Mouse (Mus musculus) liver, embryonic 16.5 days (tissue): ENCODE data around the gene Psmc1. TPM values are rescaled to one million over a fixed set of nuclear protein-coding genes. Genes with fewer than 3 reads are reported as not detected.

Source experiments
- ATAC-seq: fragments of 200-750 bp; cut with Nextera tagmentation; 2 replicates; pipeline ENCODE4 v1.8.0; 2017; ENCODE audit warnings: low read depth, mild to moderate bottlenecking, moderate number of reproducible peaks, moderate library complexity
- H3K27ac ChIP-seq: fragments of 300-500 bp; sonication (generic); 2 replicates; pipeline ENCODE4 v1.5.1; 2014; ENCODE audit warnings: mild to moderate bottlenecking, low read length
- H3K27me3 ChIP-seq: fragments of 300-500 bp; sonication (generic); 2 replicates; pipeline ENCODE4 v1.6.1; 2014; ENCODE audit warnings: low read depth, low read length, mixed read lengths; ENCODE audit not compliant: control insufficient read depth, insufficient read depth
- H3K36me3 ChIP-seq: fragments of 300-500 bp; sonication (generic); 2 replicates; pipeline ENCODE4 v1.6.1; 2014; ENCODE audit warnings: mild to moderate bottlenecking; ENCODE audit not compliant: control insufficient read depth, insufficient read depth
- H3K4me1 ChIP-seq: fragments of 300-500 bp; sonication (generic); 2 replicates; pipeline ENCODE4 v1.6.1; 2014; ENCODE audit warnings: low read depth, low read length, mixed read lengths; ENCODE audit not compliant: control insufficient read depth
- H3K4me2 ChIP-seq: fragments of 300-500 bp; sonication (generic); 2 replicates; pipeline ENCODE4 v1.6.1; 2014; ENCODE audit warnings: low read depth, low read length, mixed read lengths
- H3K4me3 ChIP-seq: fragments of 300-500 bp; sonication (generic); 2 replicates; pipeline ENCODE4 v1.5.1; 2014; ENCODE audit warnings: low read depth, mild to moderate bottlenecking, low read length
- H3K9ac ChIP-seq: fragments of 300-500 bp; sonication (generic); 2 replicates; pipeline ENCODE4 v1.6.1; 2014; ENCODE audit warnings: low read depth, low read length
- H3K9me3 ChIP-seq: fragments of 300-500 bp; sonication (generic); replicated peaks from 2 replicates; pipeline ENCODE4 v1.6.1; 2016; ENCODE audit warnings: low read length; ENCODE audit not compliant: control insufficient read depth
- WGBS: fragments of 180-500 bp; shearing (Covaris S2); extraction: QIAGEN DNeasy Blood & Tissue Kit; methylation state at CpG from one replicate; pipeline ENCODE4 v1.1.7; 2014; ENCODE audit not compliant: insufficient replicate concordance; 5-methylcytosine and 5-hydroxymethylcytosine counted together
- polyA plus RNA-seq: library from polyadenylated mRNA; unstranded; fragments of >200 nt; fragmentation: Nextera tagmentation; extraction: Ambion mirVana; gene quantifications from 2 replicates; pipeline ENCODE4 v1.2.1, GENCODE M21; 2015

Gene Psmc1
- polyA plus RNA-seq, 1 experiment from 2014 or later: 120 TPM

DNA sequence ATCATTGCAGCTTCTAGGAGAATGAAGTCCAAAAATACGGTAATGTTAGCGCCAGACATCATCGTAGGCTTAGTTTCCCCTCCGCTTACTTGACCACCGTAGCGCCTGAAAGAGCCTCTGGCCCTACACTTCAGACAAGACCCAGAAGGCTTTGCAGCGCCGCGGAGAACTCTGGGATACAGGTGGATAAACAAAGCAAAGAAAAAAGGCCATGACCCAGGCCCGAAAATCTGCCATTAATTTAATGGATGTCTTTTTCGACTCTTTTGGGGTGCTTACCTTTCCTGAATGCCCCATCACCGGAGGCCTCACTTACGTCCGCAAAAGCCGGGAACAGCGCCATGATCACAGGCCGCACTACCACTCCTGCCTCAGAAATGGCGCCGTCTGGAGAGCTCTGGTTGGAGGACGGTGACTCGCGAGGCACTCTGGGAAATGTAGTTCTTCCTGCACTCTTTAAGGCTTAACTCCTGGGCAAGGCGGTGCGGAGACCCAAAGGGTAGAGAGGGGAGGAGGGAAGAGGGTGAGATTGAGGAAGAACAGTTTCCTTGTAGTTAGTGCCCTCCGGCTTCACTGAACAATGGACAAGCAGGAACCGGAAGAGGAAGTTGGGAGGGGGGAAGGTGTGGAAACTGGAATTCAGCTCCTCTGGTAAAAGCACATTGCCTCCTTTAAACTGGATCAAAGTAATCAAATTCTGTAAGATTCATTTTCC lies 49.5 kb downstream of the Psmc1 start, which contains the start of gene Nrde2:
Gene Nrde2 (minus strand): TSS at position 393 of the 715 bp plus-strand sequence.
- Histone ChIP-seq H3K27ac (peak within 1 kb of the TSS; percentile 38; the same call in 1 of the 2 replicates), H3K4me2 (peak within 1 kb of the TSS; percentile 71), H3K4me1 (peaks cover 7% of the 10 kb centered on the region), H3K27me3 (no peaks in the 10 kb centered on the region), H3K9me3 (no peaks in the 10 kb centered on the region), H3K36me3 (no peaks in the 10 kb centered on the region), H3K9ac (peak within 1 kb of the TSS; percentile 46), H3K4me3 (peak within 1 kb of the TSS; percentile 61)
- peak; percentile 99 for ATAC-seq
- 1% methylated on average over 26 of the region's 26 CpGs for WGBS

DNA sequence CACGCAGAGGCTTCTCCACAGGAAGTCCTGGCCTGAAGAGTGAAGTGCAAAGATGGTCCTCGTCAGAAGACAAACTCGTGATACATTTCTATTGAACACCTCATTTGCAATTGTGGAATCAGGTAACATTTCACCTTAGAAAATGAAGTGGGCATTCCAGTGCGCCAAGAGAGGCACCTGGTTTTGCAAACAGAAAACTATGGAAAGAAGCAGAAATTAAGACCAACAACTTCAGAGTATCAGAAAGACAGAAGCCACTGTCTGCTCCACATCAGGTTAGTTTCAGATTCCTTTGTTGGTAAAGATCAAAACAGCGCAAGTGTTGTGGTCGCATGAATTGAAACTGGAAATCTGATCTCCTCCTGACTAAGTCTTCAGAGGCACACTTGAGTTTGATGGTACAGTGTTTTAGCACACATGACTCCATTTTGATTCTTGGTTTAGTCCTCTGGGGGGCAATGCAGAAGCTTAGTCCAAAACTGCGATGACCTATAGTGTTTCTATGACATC lies 55.1 kb downstream of the Psmc1 start:
- Histone ChIP-seq H3K4me1 (peaks cover 2% of the 10 kb centered on the region), H3K4me3 (no peak overlapping the region), H3K27ac (no peak overlapping the region), H3K9me3 (no peaks in the 10 kb centered on the region), H3K4me2 (no peak overlapping the region), H3K9ac (no peak overlapping the region), H3K27me3 (no peaks in the 10 kb centered on the region), H3K36me3 (no peaks in the 10 kb centered on the region)
- ATAC-seq: no peak
- WGBS: 59% methylated on average over 7 of the region's 7 CpGs

DNA sequence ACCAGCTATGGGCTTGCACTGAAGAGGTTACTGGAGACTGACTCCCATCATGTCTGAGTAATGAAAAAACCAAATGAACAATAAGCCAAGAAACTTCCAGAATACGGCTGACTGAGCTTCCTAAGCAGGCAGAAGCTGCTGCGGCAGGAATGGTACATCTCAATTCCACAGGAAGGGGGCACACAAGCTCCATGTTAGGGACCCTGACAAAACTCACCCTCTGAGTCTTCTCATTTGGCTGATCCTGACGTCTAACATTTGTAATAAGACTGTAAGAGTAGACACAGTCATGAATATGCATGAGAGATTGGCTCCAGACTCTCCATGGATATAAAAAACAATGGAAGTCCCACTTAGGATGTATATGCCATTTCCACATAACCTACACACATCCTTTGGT lies 56.2 kb downstream of the Psmc1 start:
- no peaks in the 10 kb centered on the region for H3K27me3 ChIP-seq
- no peaks in the 10 kb centered on the region for H3K36me3 ChIP-seq
- no peak overlapping the region for H3K4me2 ChIP-seq
- no peaks in the 10 kb centered on the region for H3K9me3 ChIP-seq
- H3K4me3 ChIP-seq: no peak overlapping the region
- ATAC-seq: no peak
- peaks cover 2% of the 10 kb centered on the region for H3K4me1 ChIP-seq
- H3K9ac ChIP-seq: no peak overlapping the region
- 37% methylated on average over 3 of the region's 3 CpGs for WGBS
- no peak overlapping the region for H3K27ac ChIP-seq

DNA sequence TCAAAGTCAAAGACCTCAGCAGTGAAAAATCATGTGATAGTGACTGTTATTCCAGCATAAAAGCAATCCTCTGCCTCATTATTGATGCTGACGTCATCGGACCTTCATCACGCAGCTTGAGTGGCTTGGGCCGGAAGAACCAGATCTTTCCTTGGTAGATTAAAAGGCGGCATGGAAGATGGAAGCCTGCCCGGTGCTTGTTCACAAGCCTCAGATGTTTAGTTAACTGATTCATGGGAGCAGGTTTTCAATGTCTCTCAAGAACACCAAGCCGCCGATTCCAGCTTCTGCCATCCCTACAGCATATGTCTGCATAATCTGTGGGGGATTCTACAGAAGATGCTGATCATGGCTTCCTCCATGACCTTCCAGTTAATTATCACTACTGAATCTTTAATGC lies 57.0 kb downstream of the Psmc1 start:
- no peak for ATAC-seq
- H3K4me1 ChIP-seq: peaks cover 2% of the 10 kb centered on the region
- WGBS: 78% methylated on average over 8 of the region's 8 CpGs
- H3K4me2 ChIP-seq: no peak overlapping the region
- no peaks in the 10 kb centered on the region for H3K27me3 ChIP-seq
- no peaks in the 10 kb centered on the region for H3K36me3 ChIP-seq
- H3K4me3 ChIP-seq: no peak overlapping the region
- H3K9ac ChIP-seq: no peak overlapping the region
- H3K27ac ChIP-seq: no peak overlapping the region
- H3K9me3 ChIP-seq: no peaks in the 10 kb centered on the region

DNA sequence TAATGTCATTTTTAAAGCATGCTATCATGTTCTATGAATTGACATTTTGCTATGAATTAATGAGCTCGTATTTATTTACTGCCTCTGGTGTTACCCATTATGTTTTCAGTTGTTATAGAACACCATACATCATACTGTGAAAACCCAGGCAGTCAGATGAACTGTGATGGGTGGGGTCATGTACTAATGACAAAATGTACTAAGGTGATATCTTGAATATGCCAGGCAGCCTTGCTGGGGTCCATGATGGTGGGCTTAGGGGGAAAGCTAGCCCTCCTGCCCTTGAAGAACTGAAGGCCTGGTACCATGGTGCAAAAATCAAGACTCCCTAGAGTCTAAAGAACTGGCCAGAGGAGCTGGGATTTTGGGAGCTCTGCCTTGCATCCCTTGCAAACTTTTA lies 57.5 kb downstream of the Psmc1 start:
- Histone ChIP-seq H3K9me3 (no peaks in the 10 kb centered on the region), H3K4me3 (no peak overlapping the region), H3K4me1 (peaks cover 2% of the 10 kb centered on the region), H3K36me3 (no peaks in the 10 kb centered on the region), H3K27ac (no peak overlapping the region), H3K9ac (no peak overlapping the region), H3K27me3 (no peaks in the 10 kb centered on the region), H3K4me2 (no peak overlapping the region; the same call in 1 of the 2 replicates)
- ATAC-seq: no peak
- WGBS: 47% methylated on average over 1 of the region's 1 CpGs

DNA sequence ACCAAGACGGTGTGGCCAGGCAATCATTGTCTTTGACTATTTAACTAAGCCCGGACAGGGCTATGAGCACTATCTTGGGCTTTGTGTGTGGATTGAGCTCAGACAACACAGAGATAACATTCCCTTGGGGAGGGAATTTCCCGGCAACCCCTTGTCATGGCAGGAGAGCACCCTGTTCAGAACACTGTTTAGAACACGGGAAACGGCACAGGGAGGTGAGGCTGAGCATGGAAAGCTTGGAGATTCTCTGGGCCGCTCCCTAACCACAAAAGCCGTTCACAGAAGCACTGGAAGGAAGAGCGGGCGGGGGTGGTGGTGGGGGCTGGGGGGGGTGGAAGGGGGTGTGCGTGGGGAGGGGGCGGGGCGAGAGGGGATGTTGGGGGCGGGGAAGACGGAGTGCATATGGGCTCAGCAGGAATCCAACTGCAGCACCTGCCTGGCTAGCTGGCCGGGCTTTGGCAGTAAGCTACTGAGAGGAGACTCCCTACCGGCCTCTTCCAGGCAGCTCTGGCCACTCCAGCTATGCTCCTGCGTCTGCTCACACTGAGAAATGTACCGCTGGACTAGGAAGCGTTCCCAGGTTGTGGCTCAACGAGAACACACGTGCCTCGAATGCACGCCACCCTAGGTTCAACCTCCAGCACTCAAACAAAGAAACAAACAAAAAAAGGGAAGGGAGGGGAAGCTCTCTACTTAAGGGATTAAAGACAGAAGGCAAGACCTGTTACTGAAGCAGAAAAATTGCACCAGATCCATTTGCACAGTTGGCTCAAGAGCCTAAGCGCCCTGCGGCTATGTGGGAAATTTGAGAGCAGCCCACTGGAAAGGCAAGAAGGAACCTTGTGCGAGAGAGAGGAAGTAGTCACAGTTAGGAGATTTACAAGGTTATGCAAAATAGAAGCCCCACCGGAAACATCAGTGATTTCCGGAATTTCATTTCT lies 58.2 kb downstream of the Psmc1 start:
- Histone ChIP-seq H3K27ac (peak overlapping the region; percentile 5; the same call in 1 of the 2 replicates), H3K9ac (peak overlapping the region; percentile 34; the same call in 1 of the 2 replicates), H3K36me3 (no peaks in the 10 kb centered on the region), H3K9me3 (no peaks in the 10 kb centered on the region), H3K4me3 (peak overlapping the region; percentile 36), H3K27me3 (no peaks in the 10 kb centered on the region), H3K4me1 (peaks cover 2% of the 10 kb centered on the region), H3K4me2 (peak overlapping the region; percentile 54)
- 4% methylated on average over 28 of the region's 28 CpGs for WGBS
- peak; percentile 41; the same call in 1 of the 2 replicates for ATAC-seq

DNA sequence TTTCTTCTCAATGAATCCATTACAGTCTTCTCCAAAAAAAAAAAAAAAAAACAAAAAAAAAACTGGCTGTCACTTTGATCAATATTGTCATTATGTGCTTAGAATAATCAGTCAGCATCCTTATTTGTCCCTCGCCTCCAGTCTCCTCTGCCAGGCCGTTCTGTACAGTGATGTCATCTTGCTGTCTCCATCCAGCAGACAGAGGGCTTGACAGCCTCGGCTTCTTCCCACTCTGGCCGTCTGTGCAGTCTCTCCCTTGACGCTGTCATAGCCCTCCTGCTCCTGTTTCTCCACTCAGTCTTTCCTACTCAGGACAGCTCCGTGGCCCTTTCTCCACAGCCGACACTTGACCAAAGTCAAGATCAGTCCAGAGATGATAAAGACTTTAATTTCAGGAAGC lies 62.5 kb downstream of the Psmc1 start:
- Histone ChIP-seq H3K9me3 (no peaks in the 10 kb centered on the region), H3K27me3 (no peaks in the 10 kb centered on the region), H3K9ac (no peak overlapping the region), H3K4me3 (no peak overlapping the region), H3K4me1 (peaks cover 2% of the 10 kb centered on the region), H3K27ac (no peak overlapping the region), H3K36me3 (no peaks in the 10 kb centered on the region), H3K4me2 (no peak overlapping the region)
- ATAC-seq: no peak
- 60% methylated on average over 7 of the region's 7 CpGs for WGBS
